ENCODE assay signal across 8 mouse cellular contexts in genomic region chr17:85688236-85688910, GRCm38 (mm10). TPM values are rescaled to one million over a fixed set of nuclear protein-coding genes. Genes with fewer than 3 reads are reported as not detected.
DNase-seq lines count a peak whose midpoint lies in the region; ATAC-seq lines count a peak whose summit lies in the region.

Gene Six2 (minus strand): TSS chr17:85688274.

- 0 out of 2 replicates have a peak, but pooled peaks have one; percentile 4 for ATAC-seq in common myeloid progenitor, adult 5-6 weeks (replicated peaks; ENCODE audit: low read depth, poor library complexity, severe bottlenecking)

- DNase-seq in MN1 (ENCODE audit: low spot score) (peak; percentile 81), adipocyte (ENCODE audit: low spot score) (no peak)
- peak; percentile 60 to 73 for DNase-seq in gastrocnemius, postnatal 4 days (ENCODE audit: low spot score in 2 of 2)
- DNase-seq in kidney, postnatal 10 days: peak; percentile 53
- DNase-seq in lung, postnatal 4 days: peak; percentile 27 to 68
- no peak for DNase-seq in left cerebral cortex, adult 9 months (ENCODE audit: low spot score in 2 of 2)
- no peak for DNase-seq in B cell, adult 2 months

RNA-seq across cellular contexts. Expression of gene Six2, which starts in this region (rescaled TPM):
- not detected in 2 replicates for total RNA-seq in common myeloid progenitor, adult 5-6 weeks (2017)
- 10 to 100 TPM; 11.2 to 13.3 TPM for total RNA-seq in gastrocnemius, postnatal 4 days (2021)

Comparison
In these comparisons a context has a peak if more than half of its experiments do, and no peak if none do; other contexts are left out.
1. RNA of gene Six2 (total RNA-seq): 11.2 to 13.3 TPM in gastrocnemius, postnatal 4 days; not detected in common myeloid progenitor, adult 5-6 weeks; every median in the first group is over 10 times any median in the second.
2. Peak in ATAC-seq in common myeloid progenitor, adult 5-6 weeks; RNA of the gene not detected or under 1 TPM.
3. DNase-seq: peak in MN1 (single experiment), gastrocnemius, postnatal 4 days (2 of 2), kidney, postnatal 10 days (single experiment) and lung, postnatal 4 days (2 of 2); none in adipocyte (single experiment), left cerebral cortex, adult 9 months (0 of 2) and B cell, adult 2 months (0 of 2).